Mouse (Mus musculus) intestine, embryonic 15.5 days (tissue): ENCODE results near the gene C1qtnf9. TPM values are rescaled to one million over a fixed set of nuclear protein-coding genes. Genes with fewer than 3 reads are reported as not detected.
A peak's percentile ranks its signal among the peaks of the same experiment; 100 is the strongest.

Experiments
- ATAC-seq: fragments of 200-750 bp; cut with Nextera tagmentation; 2 replicates; pipeline ENCODE4 v1.8.0; 2017; ENCODE audit warnings: moderate TSS enrichment, moderate library complexity
- H3K27ac ChIP-seq: fragments of 300-500 bp; sonication (generic); 2 replicates; pipeline ENCODE4 v1.5.1; 2015; ENCODE audit warnings: mild to moderate bottlenecking, inconsistent platforms
- H3K27me3 ChIP-seq: fragments of 300-500 bp; sonication (generic); replicated peaks from 2 replicates; pipeline ENCODE4 v1.6.1; 2015; ENCODE audit warnings: inconsistent platforms
- H3K36me3 ChIP-seq: fragments of 300-500 bp; sonication (generic); 2 replicates; pipeline ENCODE4 v1.6.1; 2015; ENCODE audit warnings: inconsistent platforms
- H3K4me1 ChIP-seq: fragments of 300-500 bp; sonication (generic); replicated peaks from 2 replicates; pipeline ENCODE4 v1.6.1; 2015; ENCODE audit warnings: inconsistent platforms
- H3K4me2 ChIP-seq: fragments of 300-500 bp; sonication (generic); replicated peaks from 2 replicates; pipeline ENCODE4 v1.6.1; 2015; ENCODE audit warnings: mild to moderate bottlenecking, inconsistent platforms
- H3K4me3 ChIP-seq: fragments of 300-500 bp; sonication (generic); replicated peaks from 2 replicates; pipeline ENCODE4 v1.5.1; 2015; ENCODE audit warnings: inconsistent platforms
- H3K9ac ChIP-seq: fragments of 300-500 bp; sonication (generic); 2 replicates; pipeline ENCODE4 v1.6.1; 2015; ENCODE audit warnings: inconsistent platforms
- H3K9me3 ChIP-seq: fragments of 300-500 bp; sonication (generic); 2 replicates; pipeline ENCODE4 v1.6.1; 2016; ENCODE audit warnings: inconsistent platforms
- WGBS: fragments of 180-500 bp; shearing (Covaris S2); methylation state at CpG from one replicate; pipeline ENCODE4 v1.1.7; 2015; 5-methylcytosine and 5-hydroxymethylcytosine counted together
- polyA plus RNA-seq: library from polyadenylated mRNA; unstranded; fragments of >200 nt; fragmentation: Nextera tagmentation; extraction: Ambion mirVana; gene quantifications from 2 replicates; pipeline ENCODE4 v1.2.1, GENCODE M21; 2015

Gene C1qtnf9
- polyA plus RNA-seq, 1 experiment from 2014 or later = 1.3 TPM

DNA sequence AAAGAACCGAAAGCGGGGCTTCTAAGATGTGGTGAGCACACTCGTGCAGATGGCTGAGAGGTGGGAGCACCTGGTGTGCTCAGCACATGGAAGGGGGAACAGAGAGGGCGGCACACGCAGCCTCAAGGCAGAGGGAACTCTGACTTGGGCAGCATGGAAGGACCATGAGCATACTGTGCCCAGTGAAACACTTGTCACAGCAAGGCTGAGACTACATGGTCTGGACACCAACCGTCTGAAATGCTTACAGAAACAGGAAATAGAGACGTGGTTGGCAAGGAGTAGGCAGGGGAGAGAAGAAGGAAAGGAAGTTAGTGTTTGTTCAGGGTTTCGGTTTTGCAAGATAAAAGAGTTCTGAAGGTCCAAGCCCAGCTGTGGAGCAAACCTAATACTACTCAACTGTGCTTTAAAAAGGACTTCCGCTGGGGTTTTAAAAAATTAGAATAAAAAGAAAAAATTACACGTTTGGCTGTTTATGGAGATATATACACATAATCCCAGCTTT is 29.4 kb upstream of the C1qtnf9 start:
- 63% methylated on average over 10 of the region's 10 CpGs for WGBS
- Histone ChIP-seq H3K27ac (peak overlapping the region; percentile 38), H3K4me1 (peaks cover 44% of the 10 kb centered on the region), H3K4me3 (no peak overlapping the region), H3K36me3 (no peaks in the 10 kb centered on the region), H3K9ac (no peak overlapping the region), H3K27me3 (no peaks in the 10 kb centered on the region), H3K4me2 (no peak overlapping the region), H3K9me3 (no peaks in the 10 kb centered on the region)
- no peak for ATAC-seq

DNA sequence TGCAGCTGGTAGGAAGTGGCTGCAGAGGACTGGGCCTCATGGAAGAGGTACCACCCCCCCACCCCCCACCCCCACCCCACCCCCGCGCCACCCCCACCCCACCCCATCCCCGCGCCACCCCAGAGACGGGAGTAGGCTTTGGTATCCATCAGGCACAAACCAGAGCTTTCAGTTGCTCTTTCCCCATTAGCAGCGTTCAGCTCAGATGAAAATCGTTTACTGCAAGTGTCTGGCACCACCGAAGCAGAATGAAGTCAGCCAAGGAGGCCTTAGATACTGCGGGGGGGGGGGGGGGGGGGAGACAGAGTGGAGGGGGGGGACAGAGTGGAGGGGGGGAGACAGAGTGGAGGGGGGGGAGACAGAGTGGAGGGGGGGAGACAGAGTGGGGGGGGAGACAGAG is 28.8 kb upstream of the C1qtnf9 start:
- H3K27ac ChIP-seq = 0 out of 2 replicates have a peak overlapping the region, but pooled peaks have one; percentile 4
- H3K9me3 ChIP-seq = no peaks in the 10 kb centered on the region
- ATAC-seq = no peak
- H3K4me1 ChIP-seq = peaks cover 47% of the 10 kb centered on the region
- no peaks in the 10 kb centered on the region for H3K36me3 ChIP-seq
- no peak overlapping the region for H3K4me2 ChIP-seq
- WGBS = no CpG with 5 or more reads among the region's 9 CpGs
- no peaks in the 10 kb centered on the region for H3K27me3 ChIP-seq
- no peak overlapping the region for H3K9ac ChIP-seq
- no peak overlapping the region for H3K4me3 ChIP-seq

DNA sequence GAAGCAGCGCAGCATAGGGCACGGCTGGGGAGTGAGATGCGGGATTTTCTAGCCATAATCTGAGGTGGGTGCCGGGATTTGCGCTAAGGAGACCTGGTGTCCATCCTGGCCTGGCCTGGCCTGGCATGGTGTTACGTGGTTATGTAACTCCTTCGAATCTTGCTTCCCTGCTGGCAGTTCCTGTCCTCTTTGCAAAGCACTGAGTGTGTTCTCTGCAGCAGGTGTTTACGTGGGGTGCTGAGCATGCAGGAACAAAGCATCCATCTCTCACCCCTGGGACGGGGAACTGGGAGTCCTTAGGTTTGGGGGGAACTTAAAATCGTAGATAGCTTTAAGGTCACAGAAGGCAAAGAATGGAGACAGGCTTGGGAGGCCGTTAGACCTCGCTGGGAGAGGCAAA is 28.3 kb upstream of the C1qtnf9 start:
- no peak overlapping the region for H3K9ac ChIP-seq
- 71% methylated on average over 12 of the region's 12 CpGs for WGBS
- no peaks in the 10 kb centered on the region for H3K36me3 ChIP-seq
- H3K9me3 ChIP-seq = no peaks in the 10 kb centered on the region
- no peak for ATAC-seq
- peaks cover 47% of the 10 kb centered on the region for H3K4me1 ChIP-seq
- no peak overlapping the region for H3K4me2 ChIP-seq
- H3K27me3 ChIP-seq = no peaks in the 10 kb centered on the region
- H3K4me3 ChIP-seq = no peak overlapping the region
- peak overlapping the region; percentile 60; the same call in 1 of the 2 replicates for H3K27ac ChIP-seq

DNA sequence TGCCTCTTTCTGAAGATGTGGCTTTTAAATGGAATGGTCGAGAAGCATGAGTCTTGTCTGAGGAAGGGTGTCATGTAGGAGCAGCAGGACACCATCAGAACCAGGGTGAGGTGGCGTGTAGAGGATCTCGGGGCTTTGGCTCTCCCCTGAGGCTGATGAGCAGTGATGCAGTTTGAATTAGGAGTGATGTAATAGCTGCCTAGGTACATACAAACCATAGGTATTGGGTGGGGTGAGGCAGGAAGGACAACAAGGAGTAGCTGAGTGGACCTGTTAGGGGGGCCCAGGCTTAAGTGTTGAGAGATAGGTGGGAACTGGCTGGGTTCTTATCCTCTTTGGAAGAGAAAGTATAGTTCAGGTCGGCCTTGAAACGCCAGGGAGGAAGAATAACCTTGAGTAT is 27.4 kb upstream of the C1qtnf9 start:
- ATAC-seq = no peak
- H3K36me3 ChIP-seq = no peaks in the 10 kb centered on the region
- H3K9me3 ChIP-seq = no peaks in the 10 kb centered on the region
- no peaks in the 10 kb centered on the region for H3K27me3 ChIP-seq
- 76% methylated on average over 5 of the region's 5 CpGs for WGBS
- H3K9ac ChIP-seq = no peak overlapping the region
- H3K27ac ChIP-seq = 0 out of 2 replicates have a peak overlapping the region, but pooled peaks have one; percentile 60
- H3K4me3 ChIP-seq = no peak overlapping the region
- H3K4me2 ChIP-seq = no peak overlapping the region
- H3K4me1 ChIP-seq = peaks cover 42% of the 10 kb centered on the region

DNA sequence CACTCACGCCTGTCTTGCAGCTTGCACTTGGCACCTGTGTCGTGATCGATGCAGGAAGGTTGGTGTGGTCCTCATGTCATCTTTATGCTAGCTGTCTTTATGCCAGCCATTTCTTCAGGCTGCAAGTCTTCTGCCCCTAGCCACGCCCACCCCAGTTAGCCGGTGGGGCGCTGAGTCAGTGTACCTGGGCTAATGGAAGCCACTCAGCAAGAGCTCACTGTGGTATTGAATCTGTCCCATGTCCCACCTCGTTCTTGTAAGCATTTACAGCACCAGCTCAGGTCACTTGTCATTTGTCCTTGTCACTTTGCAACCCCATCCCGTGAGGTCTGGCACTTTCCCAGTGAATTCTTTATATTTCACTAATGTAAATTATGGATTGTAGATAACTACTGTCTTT is 26.9 kb upstream of the C1qtnf9 start:
- H3K36me3 ChIP-seq = no peaks in the 10 kb centered on the region
- 59% methylated on average over 8 of the region's 8 CpGs for WGBS
- no peaks in the 10 kb centered on the region for H3K27me3 ChIP-seq
- no peak overlapping the region for H3K4me2 ChIP-seq
- H3K4me1 ChIP-seq = peaks cover 42% of the 10 kb centered on the region
- H3K27ac ChIP-seq = no peak overlapping the region
- no peaks in the 10 kb centered on the region for H3K9me3 ChIP-seq
- no peak overlapping the region for H3K9ac ChIP-seq
- ATAC-seq = no peak
- H3K4me3 ChIP-seq = no peak overlapping the region

DNA sequence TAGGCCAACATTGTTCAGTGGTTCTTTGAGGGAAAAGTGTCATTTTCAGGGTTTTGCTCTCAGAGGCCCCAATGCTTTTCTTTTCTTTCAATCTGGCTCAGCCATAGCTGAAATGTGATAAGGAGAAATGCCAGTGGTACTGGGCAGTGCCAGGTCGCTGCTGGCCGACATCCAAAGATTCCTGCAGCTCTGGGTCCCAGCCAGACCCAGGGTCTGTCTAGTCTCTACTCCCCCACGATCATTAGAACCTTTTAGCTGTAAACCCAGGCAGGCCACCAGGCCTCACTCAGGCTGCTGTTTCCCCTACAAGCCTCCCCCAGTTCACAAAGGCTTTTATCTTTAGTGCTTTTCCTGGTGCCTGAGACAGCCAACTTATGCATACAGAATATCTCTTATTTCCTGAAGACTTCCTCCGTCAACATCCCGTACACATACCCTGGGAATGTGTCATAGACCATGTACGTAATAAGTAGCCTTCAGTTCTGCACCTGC is 26.4 kb upstream of the C1qtnf9 start:
- Histone ChIP-seq H3K4me1 (peaks cover 37% of the 10 kb centered on the region), H3K27ac (peak overlapping the region; percentile 48), H3K4me2 (no peak overlapping the region), H3K36me3 (no peaks in the 10 kb centered on the region), H3K9ac (no peak overlapping the region), H3K27me3 (no peaks in the 10 kb centered on the region), H3K4me3 (no peak overlapping the region), H3K9me3 (no peaks in the 10 kb centered on the region)
- ATAC-seq = no peak
- WGBS = 47% methylated on average over 6 of the region's 6 CpGs

DNA sequence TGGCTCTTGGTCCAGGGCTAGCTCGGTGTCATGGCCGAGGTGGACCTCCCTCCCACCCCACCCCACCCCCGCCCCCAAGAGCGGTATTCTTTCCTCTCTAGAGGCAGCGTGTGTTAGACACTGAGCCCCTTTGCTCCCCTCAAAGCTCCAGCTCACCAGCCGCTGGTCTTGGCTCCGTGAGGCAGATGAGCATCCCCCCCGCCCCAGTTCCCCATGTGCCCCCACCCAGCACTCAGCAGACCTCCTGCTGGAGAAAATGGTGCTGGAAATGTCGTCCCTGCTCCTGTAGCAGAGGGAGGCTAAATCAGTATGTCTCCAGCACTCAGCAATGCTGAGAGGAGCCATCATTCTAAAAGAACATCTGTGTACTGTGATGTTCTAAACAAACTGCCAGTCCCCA is 24.3 kb upstream of the C1qtnf9 start:
- WGBS = 46% methylated on average over 9 of the region's 9 CpGs
- Histone ChIP-seq H3K27ac (no peak overlapping the region), H3K36me3 (0 out of 2 replicates have a peak, but pooled peaks cover 6% of the 10 kb centered on the region), H3K4me3 (no peak overlapping the region), H3K4me1 (peaks cover 18% of the 10 kb centered on the region), H3K4me2 (no peak overlapping the region), H3K27me3 (no peaks in the 10 kb centered on the region), H3K9ac (no peak overlapping the region), H3K9me3 (no peaks in the 10 kb centered on the region)
- ATAC-seq = no peak

DNA sequence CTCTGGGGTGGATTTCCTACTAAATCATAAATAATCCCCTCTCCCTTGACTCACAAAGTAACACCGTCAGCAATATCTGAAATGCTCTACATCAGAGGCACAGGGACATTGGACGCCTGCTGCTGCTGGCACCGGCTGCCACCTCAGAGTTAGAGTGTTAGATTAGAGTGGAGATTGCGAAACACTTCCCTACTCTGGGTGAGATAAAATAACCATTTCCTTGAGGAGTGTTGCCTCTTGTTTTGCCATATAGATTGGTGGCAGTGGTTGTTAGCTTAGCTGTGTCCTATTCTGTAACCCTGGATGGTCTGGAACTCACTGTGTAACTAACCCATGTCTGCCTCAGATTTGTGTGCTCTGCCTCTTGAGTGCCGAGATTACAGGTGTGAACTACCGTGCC is 22.7 kb upstream of the C1qtnf9 start:
- H3K36me3 ChIP-seq = 0 out of 2 replicates have a peak, but pooled peaks cover 6% of the 10 kb centered on the region
- 68% methylated on average over 6 of the region's 6 CpGs for WGBS

DNA sequence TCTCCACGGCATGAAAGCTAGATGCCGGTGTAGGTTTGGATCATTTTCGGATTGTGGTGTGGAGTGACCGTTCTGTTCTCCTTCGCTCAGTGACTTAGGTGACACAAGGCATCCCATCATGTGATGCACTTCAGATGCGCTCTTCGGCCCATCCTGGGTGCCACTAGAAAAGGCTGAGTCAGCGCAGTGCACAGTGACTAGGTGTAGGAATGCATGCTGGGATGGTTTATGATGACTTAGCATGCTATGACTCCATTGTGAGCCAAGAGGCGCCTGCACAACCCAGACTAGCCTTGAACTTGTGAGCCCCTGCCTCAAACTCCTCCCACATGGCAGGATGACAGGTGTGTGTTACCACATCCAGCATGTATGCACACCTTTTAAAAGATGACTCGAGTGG is 21.8 kb upstream of the C1qtnf9 start:
- Histone ChIP-seq H3K9me3 (no peaks in the 10 kb centered on the region), H3K9ac (no peak overlapping the region), H3K27me3 (no peaks in the 10 kb centered on the region), H3K4me3 (no peak overlapping the region), H3K4me2 (no peak overlapping the region), H3K4me1 (peaks cover 10% of the 10 kb centered on the region; the same call in 1 of the 2 replicates), H3K27ac (no peak overlapping the region), H3K36me3 (peaks cover 10% of the 10 kb centered on the region; the same call in 1 of the 2 replicates)
- WGBS = 95% methylated on average over 10 of the region's 10 CpGs
- ATAC-seq = no peak

More for the DNA sequence above, 22.7 kb upstream of the C1qtnf9 start:
- Histone ChIP-seq H3K4me3 (no peak overlapping the region), H3K27ac (no peak overlapping the region), H3K9me3 (no peaks in the 10 kb centered on the region), H3K4me1 (peaks cover 13% of the 10 kb centered on the region), H3K9ac (no peak overlapping the region), H3K4me2 (no peak overlapping the region), H3K27me3 (no peaks in the 10 kb centered on the region)
- ATAC-seq = 0 out of 2 replicates have a peak, but pooled peaks have one; percentile 57

DNA sequence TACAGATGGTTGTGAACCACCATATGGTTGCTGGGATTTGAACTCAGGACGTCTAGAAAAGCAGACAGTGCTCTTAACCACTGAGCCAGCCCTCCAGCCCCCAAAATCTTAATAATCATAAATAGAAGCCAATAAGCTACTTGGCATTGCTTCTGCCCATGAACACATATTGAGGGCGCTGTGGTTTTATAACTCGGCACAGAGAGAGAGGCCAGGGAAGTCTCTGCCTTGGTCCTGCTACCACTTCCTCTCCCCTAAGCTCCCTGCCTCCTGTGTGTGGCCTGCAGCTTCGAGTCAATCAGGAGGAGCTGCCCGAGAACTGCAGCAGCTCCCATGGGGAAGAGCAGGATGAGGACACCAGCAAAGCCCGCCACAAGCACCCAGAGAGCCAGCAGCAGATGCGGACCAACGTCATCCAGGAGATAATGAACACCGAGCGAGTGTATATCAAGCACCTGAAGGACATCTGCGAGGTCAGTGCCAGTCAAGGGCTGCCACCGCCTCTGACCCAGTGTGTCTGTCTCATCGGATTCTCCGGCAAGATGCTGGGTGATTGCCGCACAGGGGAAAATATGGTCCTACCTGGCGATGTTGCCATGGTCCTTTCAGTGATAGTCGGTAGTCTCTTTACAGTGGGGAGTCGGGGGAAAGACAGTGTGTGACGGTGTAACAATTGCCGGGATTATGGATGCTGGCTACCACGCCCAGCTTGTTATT is 20.6 kb upstream of the C1qtnf9 start:
- WGBS = 89% methylated on average over 21 of the region's 21 CpGs
- Histone ChIP-seq H3K4me2 (no peak overlapping the region), H3K27me3 (no peaks in the 10 kb centered on the region), H3K9ac (no peak overlapping the region), H3K9me3 (no peaks in the 10 kb centered on the region), H3K4me3 (no peak overlapping the region), H3K36me3 (peaks cover 13% of the 10 kb centered on the region; the same call in 1 of the 2 replicates), H3K4me1 (0 out of 2 replicates have a peak, but pooled peaks cover 3% of the 10 kb centered on the region), H3K27ac (no peak overlapping the region)
- ATAC-seq = no peak

DNA sequence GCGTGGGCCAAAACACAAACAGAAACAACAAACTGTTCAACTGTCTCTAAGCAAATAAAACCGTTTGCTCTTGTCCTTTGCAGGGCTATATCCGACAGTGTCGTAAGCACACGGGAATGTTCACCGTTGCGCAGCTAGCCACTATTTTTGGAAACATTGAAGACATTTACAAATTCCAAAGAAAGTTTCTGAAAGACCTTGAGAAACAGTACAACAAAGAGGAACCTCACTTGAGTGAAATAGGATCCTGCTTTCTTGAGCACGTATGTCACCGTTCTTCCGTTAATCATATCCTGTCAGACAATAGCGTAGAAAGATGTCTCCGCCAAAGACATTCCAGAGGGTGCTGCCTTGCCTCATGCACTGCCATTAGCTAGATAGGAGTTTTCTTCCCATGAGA is 18.1 kb upstream of the C1qtnf9 start:
- ATAC-seq = no peak
- H3K27me3 ChIP-seq = no peaks in the 10 kb centered on the region
- no peak overlapping the region for H3K27ac ChIP-seq
- H3K9me3 ChIP-seq = no peaks in the 10 kb centered on the region
- peaks cover 13% of the 10 kb centered on the region; the same call in 1 of the 2 replicates for H3K36me3 ChIP-seq
- no peak overlapping the region for H3K9ac ChIP-seq
- no peak overlapping the region for H3K4me2 ChIP-seq
- no peaks in the 10 kb centered on the region for H3K4me1 ChIP-seq
- H3K4me3 ChIP-seq = no peak overlapping the region
- 77% methylated on average over 12 of the region's 12 CpGs for WGBS

DNA sequence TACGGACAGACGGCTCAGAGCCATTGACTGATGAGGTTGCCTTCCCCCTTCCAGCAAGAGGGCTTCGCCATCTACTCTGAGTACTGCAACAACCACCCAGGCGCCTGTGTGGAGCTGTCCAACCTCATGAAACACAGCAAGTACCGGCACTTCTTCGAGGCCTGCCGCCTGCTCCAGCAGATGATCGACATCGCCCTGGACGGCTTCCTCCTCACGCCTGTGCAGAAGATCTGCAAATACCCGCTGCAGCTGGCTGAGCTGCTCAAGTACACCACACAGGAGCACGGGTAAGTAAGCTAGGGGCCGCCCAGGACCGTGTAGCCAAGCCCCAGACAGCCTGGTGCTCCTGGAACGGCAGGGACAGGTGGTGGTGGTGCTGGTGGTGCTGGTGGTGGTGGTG is 16.4 kb upstream of the C1qtnf9 start:
- H3K27me3 ChIP-seq = no peaks in the 10 kb centered on the region
- H3K4me2 ChIP-seq = no peak overlapping the region
- no peaks in the 10 kb centered on the region for H3K4me1 ChIP-seq
- ATAC-seq = no peak
- H3K36me3 ChIP-seq = peaks cover 17% of the 10 kb centered on the region
- H3K9me3 ChIP-seq = no peaks in the 10 kb centered on the region
- no peak overlapping the region for H3K27ac ChIP-seq
- WGBS = 89% methylated on average over 16 of the region's 16 CpGs
- no peak overlapping the region for H3K9ac ChIP-seq
- H3K4me3 ChIP-seq = no peak overlapping the region
